Mouse (Mus musculus) kidney, postnatal 0 days (tissue): ENCODE data around the gene Ebf1. TPM values are rescaled to one million over a fixed set of nuclear protein-coding genes. Genes with fewer than 3 reads are reported as not detected.

Experiments
- ATAC-seq: fragments of 200-750 bp; cut with Nextera tagmentation; replicated peaks from 2 replicates; pipeline ENCODE4 v1.8.0; 2017; ENCODE audit warnings: low read depth, moderate number of reproducible peaks, moderate TSS enrichment, moderate library complexity; ENCODE audit not compliant: low FRiP score
- DNase-seq: peaks from one replicate; pipeline ENCODE4 v3.0.0-alpha.2; 2016; ENCODE audit warnings: low spot score
- H3K27ac ChIP-seq: fragments of 300-500 bp; sonication (generic); 2 replicates; pipeline ENCODE4 v1.5.1; 2014; ENCODE audit warnings: mild to moderate bottlenecking
- H3K27me3 ChIP-seq: fragments of 300-500 bp; sonication (generic); 2 replicates; pipeline ENCODE4 v1.6.1; 2014; ENCODE audit warnings: low read length, mixed read lengths; ENCODE audit not compliant: insufficient read depth
- H3K36me3 ChIP-seq: fragments of 300-500 bp; sonication (generic); 2 replicates; pipeline ENCODE4 v1.6.1; 2014; ENCODE audit warnings: low read length, mixed read lengths; ENCODE audit not compliant: insufficient read depth
- H3K4me1 ChIP-seq: fragments of 300-500 bp; sonication (generic); replicated peaks from 2 replicates; pipeline ENCODE4 v1.6.1; 2014; ENCODE audit warnings: antibody characterized with exemption, low read length, mixed read lengths; ENCODE audit not compliant: insufficient read depth
- H3K4me2 ChIP-seq: fragments of 300-500 bp; sonication (generic); 2 replicates; pipeline ENCODE4 v1.6.1; 2014; ENCODE audit warnings: mild to moderate bottlenecking, low read length, moderate library complexity, mixed read lengths
- H3K4me3 ChIP-seq: fragments of 300-500 bp; sonication (generic); replicated peaks from 2 replicates; pipeline ENCODE4 v1.5.1; 2014; ENCODE audit warnings: low read depth, low read length
- H3K9ac ChIP-seq: fragments of 300-500 bp; sonication (generic); 2 replicates; pipeline ENCODE4 v1.6.1; 2014; ENCODE audit warnings: low read depth, low read length
- H3K9me3 ChIP-seq: fragments of 300-500 bp; sonication (generic); replicated peaks from 2 replicates; pipeline ENCODE4 v1.6.1; 2016; ENCODE audit warnings: low read length, inconsistent platforms, mixed read lengths
- CTCF ChIP-seq: IDR thresholded peaks from 2 replicates; pipeline ENCODE4 v1.5.1; 2016; ENCODE audit warnings: antibody characterized with exemption, low read depth, mild to moderate bottlenecking, moderate library complexity
- WGBS: fragments of 180-500 bp; shearing (Covaris S2); extraction: QIAGEN DNeasy Blood & Tissue Kit; methylation state at CpG from one replicate; pipeline ENCODE4 v1.1.7; 2014; 5-methylcytosine and 5-hydroxymethylcytosine counted together
- polyA plus RNA-seq: library from polyadenylated mRNA; unstranded; fragments of >200 nt; fragmentation: Nextera tagmentation; extraction: Ambion mirVana; gene quantifications from 2 replicates; pipeline ENCODE4 v1.2.1, GENCODE M21; 2015

The Ebf1 gene
- polyA plus RNA-seq, 1 experiment from 2014 or later = 19.6 TPM

- no peak overlapping the region for H3K9ac ChIP-seq
- H3K4me3 ChIP-seq = no peak overlapping the region
- H3K27ac ChIP-seq = no peak overlapping the region
- no peaks in the 10 kb centered on the region for H3K27me3 ChIP-seq
- DNase-seq (no peak), ATAC-seq (no peak)
- no peaks in the 10 kb centered on the region for H3K9me3 ChIP-seq
- WGBS = 81% methylated on average over 7 of the region's 7 CpGs
- no peak for TF ChIP-seq CTCF
- no peaks in the 10 kb centered on the region for H3K36me3 ChIP-seq
- no peak overlapping the region for H3K4me2 ChIP-seq
- no peaks in the 10 kb centered on the region for H3K4me1 ChIP-seq
Observed at GRCm38 (mm10) chr11:44954362-44954761, 337.2 kb downstream of the Ebf1 start.

GRCm38 (mm10) chr11:44962746-44963440 lies 345.8 kb downstream of the Ebf1 start:
- DNase-seq (no peak), ATAC-seq (no peak)
- H3K9me3 ChIP-seq = no peaks in the 10 kb centered on the region
- no peak overlapping the region for H3K4me3 ChIP-seq
- H3K36me3 ChIP-seq = no peaks in the 10 kb centered on the region
- TF ChIP-seq CTCF = no peak
- no peak overlapping the region for H3K9ac ChIP-seq
- H3K27me3 ChIP-seq = no peaks in the 10 kb centered on the region
- no peaks in the 10 kb centered on the region for H3K4me1 ChIP-seq
- WGBS = 85% methylated on average over 14 of the region's 14 CpGs
- no peak overlapping the region for H3K4me2 ChIP-seq
- H3K27ac ChIP-seq = no peak overlapping the region

- Histone ChIP-seq H3K9ac (no peak overlapping the region), H3K36me3 (no peaks in the 10 kb centered on the region), H3K9me3 (no peaks in the 10 kb centered on the region), H3K27me3 (no peaks in the 10 kb centered on the region), H3K4me3 (no peak overlapping the region), H3K4me2 (no peak overlapping the region), H3K27ac (no peak overlapping the region), H3K4me1 (no peaks in the 10 kb centered on the region)
- DNase-seq = no peak
- ATAC-seq = no peak
- 48% methylated on average over 4 of the region's 4 CpGs for WGBS
- TF ChIP-seq CTCF = no peak
Observed at GRCm38 (mm10) chr11:44969011-44969410, 351.9 kb downstream of the Ebf1 start.

- no peak overlapping the region for H3K4me2 ChIP-seq
- no peaks in the 10 kb centered on the region for H3K27me3 ChIP-seq
- no peak overlapping the region for H3K27ac ChIP-seq
- H3K9me3 ChIP-seq = no peaks in the 10 kb centered on the region
- ATAC-seq (no peak), DNase-seq (no peak)
- no peak for TF ChIP-seq CTCF
- no peaks in the 10 kb centered on the region for H3K4me1 ChIP-seq
- no peak overlapping the region for H3K4me3 ChIP-seq
- WGBS = 85% methylated on average over 7 of the region's 7 CpGs
- H3K9ac ChIP-seq = no peak overlapping the region
- H3K36me3 ChIP-seq = no peaks in the 10 kb centered on the region
Observed at GRCm38 (mm10) chr11:44974271-44974670, 357.2 kb downstream of the Ebf1 start.

- Histone ChIP-seq H3K4me2 (no peak overlapping the region), H3K9me3 (no peaks in the 10 kb centered on the region), H3K27me3 (no peaks in the 10 kb centered on the region), H3K4me1 (no peaks in the 10 kb centered on the region), H3K36me3 (no peaks in the 10 kb centered on the region), H3K27ac (no peak overlapping the region), H3K9ac (no peak overlapping the region), H3K4me3 (no peak overlapping the region)
- ATAC-seq (no peak), DNase-seq (peak; percentile 26)
- 38% methylated on average over 2 of the region's 2 CpGs for WGBS
- TF ChIP-seq CTCF = no peak
Observed at GRCm38 (mm10) chr11:44975151-44975550, 358.0 kb downstream of the Ebf1 start.

- no peaks in the 10 kb centered on the region for H3K9me3 ChIP-seq
- H3K4me2 ChIP-seq = no peak overlapping the region
- DNase-seq = no peak
- no peak overlapping the region for H3K27ac ChIP-seq
- H3K4me1 ChIP-seq = no peaks in the 10 kb centered on the region
- no peak overlapping the region for H3K9ac ChIP-seq
- no peaks in the 10 kb centered on the region for H3K27me3 ChIP-seq
- no peak for ATAC-seq
- no peak overlapping the region for H3K4me3 ChIP-seq
- 75% methylated on average over 5 of the region's 5 CpGs for WGBS
- no peak for TF ChIP-seq CTCF
- no peaks in the 10 kb centered on the region for H3K36me3 ChIP-seq
Observed at GRCm38 (mm10) chr11:44976254-44976802, 359.2 kb downstream of the Ebf1 start.
